8 mouse cellular contexts compared by ENCODE assay signal in genomic region chr11:109722711-109723110, GRCm38 (mm10). TPM values are rescaled to one million over a fixed set of nuclear protein-coding genes. Genes with fewer than 3 reads are reported as not detected.
DNase-seq lines count a peak whose midpoint lies in the region; ATAC-seq and TF ChIP-seq lines count a peak whose summit lies in the region.

No protein-coding gene starts in this region.

- ATAC-seq in intestine, embryonic 15.5 days: no peak
- peak; percentile 43 for ATAC-seq in lung, postnatal 0 days

- intact Hi-C loops in gastrocnemius, adult 2 months (cut with DNase I): loop anchor here (5.0 kb wide), 1 partner anchor 50 kb away; no protein-coding TSS in a partner anchor
- intact Hi-C loops in gastrocnemius, postnatal 14 days (cut with DNase I; ENCODE audit: low total_unique reads): no loop called here

- no peaks in the 10 kb centered on the region for H3K9me3 ChIP-seq in intestine, embryonic 15.5 days
- H3K9me3 ChIP-seq in lung, postnatal 0 days (ENCODE audit: low read length): no peaks in the 10 kb centered on the region

- WGBS in intestine, embryonic 15.5 days: 42% methylated on average over 4 of the region's 4 CpGs
- WGBS in lung, postnatal 0 days: 15% methylated on average over 4 of the region's 4 CpGs

- DNase-seq in gastrocnemius, adult 2 months: peak; percentile 50
- DNase-seq in gastrocnemius, postnatal 14 days: no peak
- peak; percentile 76 for DNase-seq in lung, postnatal 0 days (ENCODE audit: low spot score)
- no peak for DNase-seq in spleen, postnatal 10 days (ENCODE audit: low spot score in 2 of 2)
- no peak for DNase-seq in layer of hippocampus, postnatal 36 days
- DNase-seq in cerebellum, adult 11-12 months: no peak

- H3K4me1 ChIP-seq in embryonic fibroblast, embryonic 13.5 days (ENCODE audit: control insufficient read depth, insufficient read depth, low read length): no peaks in the 10 kb centered on the region; the same call in 1 of the 2 replicates
- peaks cover 25% of the 10 kb centered on the region for H3K4me1 ChIP-seq in intestine, embryonic 15.5 days (replicated peaks)
- peaks cover 7% of the 10 kb centered on the region; the same call in 1 of the 2 replicates for H3K4me1 ChIP-seq in lung, postnatal 0 days (ENCODE audit: insufficient read depth, low read depth, low read length)

- TF ChIP-seq POLR2A in embryonic fibroblast, embryonic 13.5 days (IDR thresholded peaks at IDR 0.05; ENCODE audit: low read depth, low read length): no peak

- no peak for TF ChIP-seq CTCF in gastrocnemius, adult 2 months (IDR thresholded peaks at IDR 0.05)
- no peak for TF ChIP-seq CTCF in embryonic fibroblast, embryonic 13.5 days (IDR thresholded peaks at IDR 0.05; ENCODE audit: borderline replicate concordance, insufficient read depth, low read length)
- no peak for TF ChIP-seq CTCF in lung, postnatal 0 days (IDR thresholded peaks at IDR 0.05)

- peak overlapping the region; percentile 97 for H3K4me2 ChIP-seq in intestine, embryonic 15.5 days (replicated peaks)
- peak overlapping the region; percentile 78 for H3K4me2 ChIP-seq in lung, postnatal 0 days (replicated peaks; ENCODE audit: low read depth, low read length)

- TF ChIP-seq EP300 in lung, postnatal 0 days (IDR thresholded peaks at IDR 0.05): peak; percentile 74

- H3K4me3 ChIP-seq in gastrocnemius, adult 2 months: peak overlapping the region; percentile 82
- no peak overlapping the region; the same call in 1 of the 2 replicates for H3K4me3 ChIP-seq in embryonic fibroblast, embryonic 13.5 days (ENCODE audit: insufficient read depth, low read length)
- no peak overlapping the region; the same call in 1 of the 2 replicates for H3K4me3 ChIP-seq in intestine, embryonic 15.5 days (replicated peaks)
- H3K4me3 ChIP-seq in lung, postnatal 0 days (ENCODE audit: low read depth, low read length): peak overlapping the region; percentile 43; the same call in 1 of the 2 replicates

- no peak overlapping the region for H3K9ac ChIP-seq in intestine, embryonic 15.5 days
- H3K9ac ChIP-seq in lung, postnatal 0 days (replicated peaks; ENCODE audit: low read depth): no peak overlapping the region

- H3K27me3 ChIP-seq in intestine, embryonic 15.5 days (replicated peaks): no peaks in the 10 kb centered on the region
- H3K27me3 ChIP-seq in lung, postnatal 0 days (replicated peaks; ENCODE audit: insufficient read depth, low read length): no peaks in the 10 kb centered on the region

- no peaks in the 10 kb centered on the region for H3K36me3 ChIP-seq in intestine, embryonic 15.5 days
- H3K36me3 ChIP-seq in lung, postnatal 0 days (ENCODE audit: insufficient read depth, low read length): no peaks in the 10 kb centered on the region

- peak overlapping the region; percentile 90 for H3K27ac ChIP-seq in gastrocnemius, adult 2 months
- peak overlapping the region; percentile 79; the same call in 1 of the 2 replicates for H3K27ac ChIP-seq in embryonic fibroblast, embryonic 13.5 days (ENCODE audit: insufficient read depth, low read length)
- H3K27ac ChIP-seq in intestine, embryonic 15.5 days: no peak overlapping the region; the same call in 1 of the 2 replicates
- H3K27ac ChIP-seq in lung, postnatal 0 days (ENCODE audit: low read length): peak overlapping the region; percentile 83

RNA-seq across cellular contexts. Expression of gene Fam20a, which starts 0.6 kb away (rescaled TPM):
- 1 to 10 TPM; 1.2 to 2.7 TPM for total RNA-seq in gastrocnemius, adult 2 months (2021)
- total RNA-seq in gastrocnemius, postnatal 14 days (2021): 1 to 10 TPM; 3.5 to 4.0 TPM
- 38.4 and 44.6 TPM in 2 replicates for polyA plus RNA-seq in embryonic fibroblast, embryonic 13.5 days (2011; ENCODE audit: insufficient read length, low read depth, missing spikeins)
- 2.2 and 2.3 TPM in 2 replicates for polyA plus RNA-seq in intestine, embryonic 15.5 days (2015; fragmentation: Nextera tagmentation; extraction: Ambion mirVana)
- 8.4 and 12.5 TPM in 2 replicates for polyA plus RNA-seq in lung, postnatal 0 days (2015; fragmentation: Nextera tagmentation; extraction: Ambion mirVana)
- total RNA-seq in layer of hippocampus, postnatal 36 days (2021): 10 to 100 TPM; 13.7 to 14.6 TPM

Comparison
In these comparisons a context has a peak if more than half of its experiments do, and no peak if none do; other contexts are left out.
1. DNase-seq: peak in gastrocnemius, adult 2 months (single experiment) and lung, postnatal 0 days (single experiment); none in gastrocnemius, postnatal 14 days (single experiment), spleen, postnatal 10 days (0 of 2), layer of hippocampus, postnatal 36 days (0 of 2) and cerebellum, adult 11-12 months (single experiment).
2. H3K4me3 ChIP-seq: peak in gastrocnemius, adult 2 months (single experiment) and lung, postnatal 0 days (single experiment); none in embryonic fibroblast, embryonic 13.5 days (single experiment) and intestine, embryonic 15.5 days (single experiment).